Mouse (Mus musculus): ENCODE measurements around the gene Zdhhc13.

Zdhhc13 gene

DNA sequence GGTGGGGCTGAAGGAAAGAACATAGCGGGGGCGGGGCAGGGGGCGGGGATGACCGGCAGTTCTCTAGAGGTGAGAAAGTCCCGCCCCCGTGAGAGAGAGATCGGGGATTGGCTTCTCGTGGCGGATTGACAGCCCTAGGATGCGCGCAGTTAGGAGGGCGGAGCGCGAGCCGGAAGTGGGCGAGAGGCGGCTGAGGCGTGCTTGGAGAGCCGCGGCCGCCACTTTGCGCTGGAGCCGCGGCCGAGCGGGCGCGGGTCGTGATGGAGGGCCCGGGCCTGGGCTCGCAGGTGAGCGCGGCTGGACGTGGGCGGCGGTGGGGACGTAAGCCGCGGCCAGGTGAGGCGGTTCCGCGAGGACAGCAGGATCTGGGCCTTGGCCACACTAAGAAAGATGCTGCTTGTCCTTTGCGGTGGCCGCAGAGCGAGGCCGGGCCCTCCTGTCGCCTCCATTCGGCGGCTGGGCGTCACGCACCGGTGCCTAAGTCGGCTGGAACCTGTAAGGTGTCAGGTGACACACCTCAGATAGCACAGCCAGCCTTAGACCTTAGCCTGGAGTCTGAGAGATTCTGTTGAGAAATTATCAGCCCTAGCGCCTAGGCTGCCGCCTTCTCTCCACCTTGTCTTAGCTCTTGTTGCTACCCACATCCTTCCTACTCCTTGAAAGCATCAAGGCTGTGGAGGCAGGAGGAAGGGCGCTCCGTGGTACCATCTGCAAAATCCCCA, at the start of gene Zdhhc13:
Zdhhc13 (plus strand) TSS at position 153 of the 722 bp plus-strand sequence.
- in situ Hi-C loops (cut with MboI, MseI), result loop anchor here (5.0 kb wide), 2 partner anchors 37 to 983 kb away; no protein-coding TSS in a partner anchor

GRCm38 (mm10) chr7:48749298-48750163, 39.3 kb upstream of the Zdhhc13 start:
- in situ Hi-C loops (cut with MboI, MseI), result loop anchor here (5.0 kb wide), 4 partner anchors 38 to 373 kb away; partner anchors contain the start of gene Zdhhc13

GRCm38 (mm10) chr7:48750164-48750809, 38.5 kb upstream of the Zdhhc13 start:
- in situ Hi-C loops (cut with MboI, MseI), result loop anchor here (5.0 kb wide), 3 partner anchors 37 to 182 kb away; partner anchors contain the start of gene Zdhhc13

DNA sequence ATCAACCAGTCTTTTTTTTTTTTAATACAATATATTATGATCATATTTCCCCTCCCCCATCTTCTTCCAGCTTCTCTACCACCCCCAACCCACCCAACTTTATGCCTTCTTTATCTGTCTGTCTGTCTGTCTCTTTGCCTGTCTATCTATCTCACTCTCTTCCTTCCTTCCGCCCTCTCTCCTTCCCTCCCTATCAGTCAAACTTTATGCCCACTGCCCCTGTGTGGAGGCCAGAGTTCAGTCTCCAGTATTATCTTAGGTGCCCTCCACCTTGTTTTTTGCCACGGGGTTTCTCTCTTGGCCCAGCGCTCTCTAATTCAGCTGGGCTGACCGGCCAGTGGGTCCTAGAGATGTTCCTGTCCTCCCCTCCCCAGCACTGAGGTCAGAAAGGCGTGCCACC, 37.6 kb upstream of the Zdhhc13 start:
- in situ Hi-C loops (cut with MboI, MseI), result loop anchor here (5.0 kb wide), 3 partner anchors 36 to 181 kb away; partner anchors contain the start of gene Zdhhc13

DNA sequence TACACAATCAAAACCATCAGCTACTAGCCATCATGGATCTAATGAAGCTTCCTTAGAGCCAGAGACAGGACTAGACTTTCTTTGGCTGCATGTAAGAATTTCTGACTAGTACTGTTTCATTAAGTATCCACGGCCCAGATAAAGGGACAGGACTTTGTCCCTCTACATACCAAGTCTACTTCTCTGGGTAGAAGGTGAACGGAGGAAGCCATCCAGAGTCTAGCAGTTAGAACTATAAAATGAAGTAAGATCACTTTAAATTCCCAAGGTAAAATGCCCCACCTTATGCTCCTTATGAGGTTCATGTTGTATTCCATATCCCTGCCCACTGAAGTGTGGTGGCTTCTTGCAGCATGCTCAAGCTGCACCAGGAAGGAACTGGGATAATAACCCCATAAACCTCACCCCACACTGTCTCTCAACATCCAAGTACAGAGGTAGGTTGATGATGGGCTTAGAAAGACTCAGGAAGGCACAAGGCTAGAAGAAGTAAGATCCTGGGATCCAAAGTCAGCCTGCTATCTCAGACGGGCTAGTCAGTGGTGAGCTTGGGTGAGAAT, 34.3 kb upstream of the Zdhhc13 start:
- in situ Hi-C loops (cut with MboI, MseI), result loop anchor here (5.0 kb wide), 3 partner anchors 33 to 178 kb away; partner anchors contain the start of gene Zdhhc13

GRCm38 (mm10) chr7:48755825-48756224, 33.0 kb upstream of the Zdhhc13 start:
- in situ Hi-C loops (cut with MboI, MseI), result no loop called here

GRCm38 (mm10) chr7:48756306-48756931, 32.4 kb upstream of the Zdhhc13 start:
- in situ Hi-C loops (cut with MboI, MseI), result no loop called here

- in situ Hi-C loops (cut with MboI, MseI), result no loop called here
Observed at GRCm38 (mm10) chr7:48758083-48758482, 30.7 kb upstream of the Zdhhc13 start.

GRCm38 (mm10) chr7:48760789-48761188, 28.0 kb upstream of the Zdhhc13 start:
- in situ Hi-C loops (cut with MboI, MseI), result no loop called here

DNA sequence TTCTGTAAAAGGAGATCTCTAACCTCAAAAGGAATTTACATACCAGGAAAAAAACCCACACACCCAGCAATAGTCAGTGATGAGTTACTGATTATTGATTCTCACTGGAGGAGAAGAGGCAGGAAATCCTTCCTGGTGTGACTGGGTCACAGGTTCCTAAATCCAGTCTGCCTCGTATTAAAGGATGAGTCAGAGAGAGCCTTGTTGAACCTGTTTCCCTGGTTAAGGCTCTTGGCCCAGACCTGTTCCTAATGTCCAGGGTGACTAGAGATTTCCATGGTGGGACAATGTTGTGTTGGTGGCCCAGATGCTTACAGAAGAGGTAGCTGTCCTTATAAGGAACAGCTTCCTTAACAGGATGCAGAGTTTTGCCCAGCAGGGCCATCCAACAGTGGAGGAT, 26.5 kb upstream of the Zdhhc13 start:
- in situ Hi-C loops (cut with MboI, MseI), result no loop called here

DNA sequence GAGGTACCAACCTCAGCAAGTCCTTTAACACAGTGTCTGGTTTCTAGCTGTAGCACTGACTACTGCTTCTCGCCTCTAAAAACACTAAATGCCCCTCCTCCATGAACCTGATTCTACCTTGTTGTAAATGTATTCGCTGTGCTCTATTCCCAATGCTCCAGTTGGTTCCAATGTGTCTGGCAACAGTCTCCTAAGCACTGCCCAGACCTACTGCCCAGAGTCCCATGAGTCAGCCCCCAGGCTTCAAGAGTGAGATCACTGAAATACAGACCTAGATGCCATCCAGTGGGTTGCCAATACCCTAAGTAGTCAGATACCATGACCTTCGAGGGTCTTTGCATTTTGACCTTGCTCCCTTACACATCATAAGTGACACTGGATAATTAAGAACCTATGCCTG, 26.1 kb upstream of the Zdhhc13 start:
- in situ Hi-C loops (cut with MboI, MseI), result no loop called here

DNA sequence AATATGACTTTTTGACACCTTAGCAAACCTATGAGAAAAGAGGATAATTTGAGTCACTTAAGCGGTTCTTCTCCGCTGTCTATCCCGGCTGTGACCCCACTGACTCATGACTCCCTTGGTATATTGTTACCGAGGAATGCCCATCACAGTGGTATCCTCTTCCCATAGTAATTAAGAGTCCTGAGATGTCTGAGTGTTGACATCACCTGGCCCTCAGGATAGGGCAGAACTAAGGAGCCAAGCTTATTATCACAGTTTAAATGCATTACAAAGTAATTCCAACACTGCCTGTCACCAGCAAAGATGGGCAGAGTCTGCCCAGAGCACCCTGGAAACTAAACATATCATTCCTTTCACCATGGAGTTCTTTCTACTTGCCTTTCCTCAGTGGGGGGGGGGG, 22.8 kb upstream of the Zdhhc13 start:
- in situ Hi-C loops (cut with MboI, MseI), result no loop called here

DNA sequence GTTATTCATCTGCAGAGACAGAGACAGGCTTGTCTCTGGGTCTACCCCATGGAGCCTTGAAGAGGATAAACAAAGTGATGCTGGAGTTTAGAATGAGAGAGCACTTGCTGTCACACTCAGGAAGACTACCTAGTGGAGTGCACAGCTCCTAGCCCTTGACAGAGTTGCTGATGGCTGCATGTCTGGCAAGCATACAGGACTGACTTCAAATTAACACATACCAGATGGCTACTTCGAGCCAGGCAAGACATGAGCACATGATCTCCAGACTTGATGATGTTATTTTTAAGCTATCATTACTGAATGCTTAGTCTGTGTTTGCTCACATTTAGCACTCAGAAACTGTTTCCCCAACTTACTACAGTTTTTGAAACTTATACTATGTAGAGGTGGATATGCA, 19.1 kb upstream of the Zdhhc13 start:
- in situ Hi-C loops (cut with MboI, MseI), result no loop called here

- in situ Hi-C loops (cut with MboI, MseI), result no loop called here
Observed at GRCm38 (mm10) chr7:48772060-48772734, 16.6 kb upstream of the Zdhhc13 start.

DNA sequence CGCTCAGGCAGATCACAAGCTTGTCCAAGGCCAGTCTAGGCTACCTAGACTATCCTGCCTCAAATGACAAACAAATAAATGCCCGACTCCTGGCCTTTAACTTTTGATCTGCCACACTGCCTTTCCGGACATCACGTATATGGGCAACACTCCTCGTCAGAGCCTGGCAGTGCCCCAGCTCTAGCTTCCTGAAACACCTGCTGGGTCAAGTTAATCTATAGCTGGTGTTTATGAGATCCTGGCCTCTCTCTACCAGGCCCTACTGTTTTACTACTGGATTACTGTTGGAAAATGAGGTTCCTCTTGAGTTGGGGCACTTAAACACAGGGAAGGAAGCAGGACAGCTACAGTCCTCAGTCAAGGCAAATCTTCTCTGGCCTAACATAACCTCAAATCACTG, 15.5 kb upstream of the Zdhhc13 start:
- in situ Hi-C loops (cut with MboI, MseI), result no loop called here

DNA sequence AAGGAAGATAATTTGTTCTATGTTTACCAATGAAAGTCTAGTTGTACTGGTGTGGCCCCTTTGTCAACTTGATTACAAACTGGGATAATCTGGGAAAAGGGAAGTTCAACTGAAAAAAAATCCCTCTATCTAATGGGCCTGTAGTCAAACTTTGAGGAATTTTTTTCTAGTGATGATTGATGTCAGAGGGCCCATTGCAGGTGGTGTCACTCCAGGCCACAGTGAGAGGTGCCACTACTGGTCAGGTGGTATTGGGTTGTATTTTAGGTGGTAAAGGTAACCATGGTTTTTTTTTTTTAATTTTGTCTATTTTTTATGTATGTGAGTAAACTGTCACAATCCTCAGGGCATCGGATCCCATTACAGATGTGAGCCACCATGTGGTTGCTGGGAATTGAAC, 14.2 kb upstream of the Zdhhc13 start:
- in situ Hi-C loops (cut with MboI, MseI), result no loop called here

DNA sequence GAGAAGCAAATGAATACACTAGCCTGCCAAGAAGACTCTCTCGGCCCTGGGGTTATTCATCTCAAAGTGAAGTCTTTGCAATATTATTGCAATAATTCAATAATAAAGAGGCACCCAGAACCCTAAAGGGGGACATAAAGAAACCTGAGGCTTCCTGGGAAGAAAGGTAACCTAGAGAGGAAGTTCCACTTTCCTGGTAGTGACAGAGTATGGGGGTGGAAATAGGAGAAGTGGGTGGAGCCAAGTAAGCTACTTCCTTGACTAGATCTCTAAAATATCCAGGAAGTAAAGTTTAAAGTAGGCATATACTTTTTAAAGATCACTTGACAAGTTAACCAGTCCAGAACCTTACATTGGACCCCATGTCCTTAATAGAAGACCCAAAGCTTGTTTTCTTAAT, 13.4 kb upstream of the Zdhhc13 start:
- in situ Hi-C loops (cut with MboI, MseI), result no loop called here

DNA sequence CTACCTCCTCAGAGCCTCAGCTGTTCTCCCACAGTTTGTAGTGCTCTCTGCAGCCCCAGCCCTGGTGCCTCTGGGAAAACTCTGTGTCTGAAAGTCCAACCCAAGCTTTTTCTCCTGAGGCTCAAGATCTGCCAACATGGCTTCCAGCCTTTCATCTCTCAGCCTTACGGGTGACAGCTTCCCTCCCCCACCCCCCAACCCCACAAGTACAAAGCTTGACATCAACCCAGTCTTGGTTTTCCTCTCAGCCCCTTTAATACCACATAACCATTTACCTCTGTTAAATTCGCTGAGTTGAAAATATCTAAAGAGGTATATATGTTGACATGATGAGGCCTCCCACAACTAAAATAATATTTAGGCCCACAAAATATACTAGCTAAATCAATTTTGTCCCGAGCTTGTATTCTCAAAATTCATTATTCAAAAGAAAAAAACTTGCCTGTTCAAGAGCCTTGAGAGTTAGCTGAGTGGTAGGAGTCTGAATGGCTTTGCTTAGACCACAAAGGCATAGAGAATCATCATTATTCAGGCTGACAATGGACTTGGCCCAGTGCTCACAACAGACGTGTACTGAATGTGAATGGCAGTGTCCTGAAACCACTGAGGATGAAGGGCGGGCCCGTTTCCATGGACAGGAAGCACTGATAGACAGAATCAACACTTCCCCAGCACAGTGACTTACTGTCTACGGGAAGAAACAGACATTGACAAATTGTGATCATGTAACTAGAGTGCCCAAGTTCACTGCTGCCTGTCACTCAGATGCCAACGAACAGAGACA, 10.9 kb upstream of the Zdhhc13 start:
- in situ Hi-C loops (cut with MboI, MseI), result no loop called here

GRCm38 (mm10) chr7:48779110-48779509, 9.7 kb upstream of the Zdhhc13 start:
- in situ Hi-C loops (cut with MboI, MseI), result no loop called here

- in situ Hi-C loops (cut with MboI, MseI), result no loop called here
Observed at GRCm38 (mm10) chr7:48782432-48782831, 6.4 kb upstream of the Zdhhc13 start.

All from regulatory T cell (primary cell).